Mouse (Mus musculus) MEL (cell line): ENCODE measurements around the gene Ass1.

Experiments used
- MAX ChIP-seq: IDR thresholded peaks from 2 replicates; pipeline ENCODE4 v1.6.1; 2011; ENCODE audit warnings: low read length, improper control_type of control experiment
- MXI1 ChIP-seq: IDR thresholded peaks from 2 replicates; pipeline ENCODE4 v1.6.1; 2011; ENCODE audit warnings: mild to moderate bottlenecking, low read depth, low read length, improper control_type of control experiment
- MYB ChIP-seq: IDR thresholded peaks from 2 replicates; pipeline ENCODE4 v1.6.1; 2011; ENCODE audit warnings: mild to moderate bottlenecking, low read depth, low read length, improper control_type of control experiment
- POLR2A ChIP-seq, 2 experiments: IDR thresholded peaks; 2 replicates each; pipeline ENCODE4 v1.6.1; 2011 to 2012; ENCODE audit warnings: low read length in 2 of 2, mild to moderate bottlenecking in 2 of 2, control low read depth in 1 of 2, improper control_type of control experiment in 1 of 2, low read depth in 1 of 2, moderate library complexity in 1 of 2; ENCODE audit not compliant: control insufficient read depth in 1 of 2, insufficient read depth in 1 of 2, poor library complexity in 1 of 2
- SIN3A ChIP-seq: IDR thresholded peaks from 2 replicates; pipeline ENCODE4 v1.6.1; 2012; ENCODE audit warnings: low read length, improper control_type of control experiment, inconsistent platforms
- TAL1 ChIP-seq: IDR thresholded peaks from 2 replicates; pipeline ENCODE4 v1.6.1; 2012; ENCODE audit warnings: mild to moderate bottlenecking, inconsistent platforms, low read length, moderate library complexity, mixed read lengths
- USF1 ChIP-seq: IDR thresholded peaks from 2 replicates; pipeline ENCODE4 v1.6.1; 2014; ENCODE audit warnings: low read depth, mild to moderate bottlenecking, inconsistent platforms, low read length, improper control_type of control experiment, moderate library complexity

- no peak for TF ChIP-seq POLR2A (IDR thresholded peaks at IDR 0.05; ENCODE audit: control insufficient read depth in 1 of 2, insufficient read depth in 1 of 2, low read depth in 1 of 2, low read length in 2 of 2, poor library complexity in 1 of 2)
- no peak for TF ChIP-seq MXI1
- TF ChIP-seq MYB = no peak
- TF ChIP-seq SIN3A = no peak
- TF ChIP-seq MAX = no peak
- TF ChIP-seq USF1 = no peak
- TF ChIP-seq TAL1 = no peak
These were observed 30.5 kb downstream of the Ass1 start for GRCm38 (mm10) chr2:31500292-31501204.
